Mouse (Mus musculus): ENCODE results near the gene Clic3.

GRCm38 (mm10) chr2:25480541-25480940, 23.9 kb downstream of the Clic3 start:
- TF ChIP-seq GATA1 (IDR thresholded peaks at IDR 0.05; ENCODE audit: low read length), result no peak
- no peak for TF ChIP-seq TAL1 (IDR thresholded peaks at IDR 0.05; ENCODE audit: low read length)

Measured in erythroblast, embryonic 14.5 days (primary cell).